Mouse (Mus musculus): ENCODE data around the gene Magt1. TPM values are rescaled to one million over a fixed set of nuclear protein-coding genes. Genes with fewer than 3 reads are reported as not detected.
"Not testable (repeated sequence)": the region's sequence is repeated elsewhere in the genome, so short reads cannot be mapped to it uniquely, and the experiment has no call there.

The Magt1 gene
- polyA plus RNA-seq, 1 experiment from 2014 or later, result 55.7 TPM

DNA sequence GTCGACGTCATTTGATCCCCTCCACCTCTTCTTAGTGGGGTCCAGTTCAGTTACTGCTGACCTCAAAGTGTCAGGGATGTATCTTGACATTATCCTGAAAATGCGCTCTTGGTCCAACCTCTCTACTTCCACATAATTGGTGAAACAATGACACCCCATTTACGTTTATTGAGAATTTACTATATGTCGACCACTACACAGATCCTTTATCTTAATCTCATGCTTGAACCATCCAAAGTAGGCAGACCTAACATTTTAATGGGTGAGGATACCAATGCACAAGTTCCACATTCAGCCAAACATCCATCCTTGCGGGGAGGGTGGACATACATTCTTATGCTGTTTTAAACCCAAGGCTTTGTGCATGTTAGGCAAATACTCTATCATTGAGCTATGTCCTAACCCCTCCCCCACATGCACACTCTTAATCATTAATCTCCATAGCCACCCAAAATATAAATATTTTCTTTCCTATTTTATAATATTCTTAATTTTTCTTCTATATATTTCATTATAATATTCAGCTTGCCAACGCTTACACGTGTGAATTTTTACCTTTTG, 82.1 kb downstream of the Magt1 start:
- 0 out of 2 replicates have a peak overlapping the region, but pooled peaks have one; percentile 90 for H3K27ac ChIP-seq (ENCODE audit: low read depth, low read length)
- peak overlapping the region; percentile 17; the same call in 1 of the 2 replicates for H3K4me2 ChIP-seq (replicated peaks; ENCODE audit: low read depth, low read length)
- 40% methylated on average over 8 of the region's 8 CpGs for WGBS
- peak overlapping the region; percentile 63 for H3K4me3 ChIP-seq (ENCODE audit: low read depth, low read length)
- no peak for DNase-seq (ENCODE audit: low spot score)
- no peak overlapping the region for H3K9ac ChIP-seq (ENCODE audit: low read depth, low read length)
- H3K4me1 ChIP-seq (replicated peaks; ENCODE audit: control insufficient read depth, insufficient read depth, low read length), result no peaks in the 10 kb centered on the region
- H3K36me3 ChIP-seq (ENCODE audit: control insufficient read depth, insufficient read depth, low read length), result no peaks in the 10 kb centered on the region
- H3K9me3 ChIP-seq (ENCODE audit: control insufficient read depth, low read length), result no peaks in the 10 kb centered on the region
- no peaks in the 10 kb centered on the region for H3K27me3 ChIP-seq (ENCODE audit: control insufficient read depth, insufficient read depth, low read length)
- ATAC-seq (ENCODE audit: low FRiP score), result no peak; the same call in 1 of the 2 replicates

DNA sequence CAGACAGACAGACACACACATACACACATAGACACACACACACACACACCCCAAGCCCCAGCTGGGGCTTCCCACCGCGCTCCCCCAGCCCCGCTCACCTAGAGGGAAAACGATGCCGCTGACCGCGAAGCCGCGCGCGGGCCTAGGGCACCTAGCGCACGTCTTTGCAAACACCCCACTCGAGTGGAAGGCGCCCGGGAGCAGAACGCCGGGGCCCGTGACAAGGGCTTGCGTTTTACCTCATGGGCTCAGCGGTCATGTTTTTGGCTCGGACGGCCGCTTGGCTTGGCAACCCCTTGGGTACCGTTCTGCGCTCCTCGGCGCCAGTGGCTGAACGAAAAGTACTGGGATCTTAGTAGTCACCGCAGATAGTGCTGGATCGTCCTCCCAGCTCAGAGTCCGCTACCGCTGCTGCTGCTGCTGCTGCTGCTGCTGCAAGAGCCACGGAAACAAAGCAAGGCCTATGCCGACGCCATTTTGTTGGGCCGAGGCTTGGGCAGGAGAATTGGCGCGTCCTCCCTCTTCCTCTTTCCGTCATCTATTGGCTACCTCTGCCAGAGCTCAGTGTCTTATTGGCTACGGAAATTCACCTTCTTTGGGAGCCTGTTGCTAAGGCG, 82.7 kb downstream of the Magt1 start, which contains the start of gene Atrx:
Atrx (minus strand) TSS at position 543 of the 617 bp plus-strand sequence.
- peak within 1 kb of the TSS; percentile 91 for H3K9ac ChIP-seq (ENCODE audit: low read depth, low read length)
- no peaks in the 10 kb centered on the region for H3K36me3 ChIP-seq (ENCODE audit: control insufficient read depth, insufficient read depth, low read length)
- DNase-seq (ENCODE audit: low spot score) (peak; percentile 78), ATAC-seq (ENCODE audit: low FRiP score) (peak; percentile 94)
- H3K4me3 ChIP-seq (ENCODE audit: low read depth, low read length), result peak within 1 kb of the TSS; percentile 63
- H3K4me2 ChIP-seq (replicated peaks; ENCODE audit: low read depth, low read length), result peak within 1 kb of the TSS; percentile 36
- 10% methylated on average over 39 of the region's 42 CpGs for WGBS
- H3K27me3 ChIP-seq (ENCODE audit: control insufficient read depth, insufficient read depth, low read length), result no peaks in the 10 kb centered on the region
- peak within 1 kb of the TSS; percentile 90 for H3K27ac ChIP-seq (ENCODE audit: low read depth, low read length)
- no peaks in the 10 kb centered on the region for H3K9me3 ChIP-seq (ENCODE audit: control insufficient read depth, low read length)
- no peaks in the 10 kb centered on the region for H3K4me1 ChIP-seq (replicated peaks; ENCODE audit: control insufficient read depth, insufficient read depth, low read length)

DNA sequence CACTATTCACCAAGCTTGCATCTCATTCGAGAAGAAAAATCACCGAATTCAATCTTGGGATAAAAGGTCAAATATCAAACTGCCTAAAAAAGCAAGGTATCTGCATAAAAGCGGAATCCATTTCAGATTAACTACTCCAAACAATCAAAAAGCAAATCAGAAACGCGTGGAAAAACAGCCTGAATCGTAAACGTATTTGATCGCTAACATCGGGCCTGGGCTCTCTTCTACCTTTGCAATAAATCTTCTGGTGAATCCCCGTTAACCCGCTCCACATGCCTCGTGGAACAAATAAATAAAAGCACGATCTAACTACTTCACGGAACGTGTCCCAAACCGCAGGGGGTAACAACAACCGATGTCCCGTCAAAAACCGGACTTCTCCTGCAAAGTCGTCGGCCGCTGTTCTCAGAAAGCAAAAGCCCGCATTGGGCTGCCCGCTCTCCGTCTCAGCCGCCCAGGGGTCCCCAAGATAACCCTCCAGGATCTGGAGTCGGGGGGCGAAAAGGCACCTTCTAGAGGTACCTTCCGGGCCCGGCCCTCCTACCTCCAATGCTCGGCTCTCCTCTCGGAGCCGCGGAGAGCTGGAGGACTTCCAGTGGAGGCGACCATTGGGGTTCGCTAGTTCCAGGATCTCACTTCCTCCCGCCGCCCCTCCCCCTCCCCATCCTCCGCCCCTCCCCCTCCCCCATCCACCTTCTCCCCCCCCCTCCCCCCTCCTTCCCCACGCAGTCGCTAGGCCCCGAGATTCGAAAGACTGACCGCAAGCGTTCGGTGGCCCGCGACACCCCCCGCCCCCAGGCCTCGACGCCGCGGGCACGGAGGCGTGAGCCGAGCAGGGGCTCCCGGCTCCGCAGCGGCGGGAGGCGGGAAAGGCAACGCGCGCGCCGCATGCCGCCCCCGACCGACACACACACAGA, 83.5 kb downstream of the Magt1 start:
- peak overlapping the region; percentile 91 for H3K9ac ChIP-seq (ENCODE audit: low read depth, low read length)
- H3K9me3 ChIP-seq (ENCODE audit: control insufficient read depth, low read length), result no peaks in the 10 kb centered on the region
- peak overlapping the region; percentile 63 for H3K4me3 ChIP-seq (ENCODE audit: low read depth, low read length)
- WGBS, result 17% methylated on average over 43 of the region's 69 CpGs
- H3K4me2 ChIP-seq (replicated peaks; ENCODE audit: low read depth, low read length), result peak overlapping the region; percentile 36
- H3K27me3 ChIP-seq (ENCODE audit: control insufficient read depth, insufficient read depth, low read length), result no peaks in the 10 kb centered on the region
- H3K27ac ChIP-seq (ENCODE audit: low read depth, low read length), result peak overlapping the region; percentile 90
- peak; percentile 53 for DNase-seq (ENCODE audit: low spot score)
- ATAC-seq (ENCODE audit: low FRiP score), result peak; percentile 77
- no peaks in the 10 kb centered on the region for H3K4me1 ChIP-seq (replicated peaks; ENCODE audit: control insufficient read depth, insufficient read depth, low read length)
- no peaks in the 10 kb centered on the region for H3K36me3 ChIP-seq (ENCODE audit: control insufficient read depth, insufficient read depth, low read length)

DNA sequence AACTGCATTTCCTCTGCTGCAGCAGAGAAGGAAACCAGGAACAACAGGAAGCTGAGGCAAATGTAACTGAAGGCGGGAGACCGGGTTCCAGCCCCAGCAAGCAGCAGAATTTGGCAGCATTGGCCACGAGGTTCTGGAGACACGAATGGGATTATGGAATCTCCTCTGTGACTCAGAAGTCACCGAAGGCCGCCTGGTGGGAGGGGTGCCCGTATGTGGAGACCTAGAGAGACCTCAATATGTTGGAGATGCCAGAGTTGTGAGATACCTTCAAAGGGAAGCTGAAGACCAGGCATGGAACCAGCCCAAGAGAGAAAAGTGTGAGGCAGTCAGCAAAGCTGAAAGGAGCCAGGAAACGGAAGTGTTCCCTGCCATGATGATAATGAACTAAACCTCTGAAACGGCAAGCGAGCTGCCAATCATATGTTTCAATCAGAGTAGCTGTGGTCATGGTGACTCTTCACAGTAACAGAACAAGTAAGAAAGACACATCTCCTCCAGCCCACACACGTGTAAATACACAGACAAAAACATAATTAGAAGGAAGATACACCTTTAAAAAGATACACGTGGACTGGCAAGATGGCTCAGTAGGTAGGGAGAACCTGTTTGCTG, 85.5 kb downstream of the Magt1 start:
- ATAC-seq (ENCODE audit: low FRiP score) (no peak), DNase-seq (ENCODE audit: low spot score) (no peak)
- Histone ChIP-seq H3K36me3 (ENCODE audit: control insufficient read depth, insufficient read depth, low read length) (no peaks in the 10 kb centered on the region), H3K27me3 (ENCODE audit: control insufficient read depth, insufficient read depth, low read length) (no peaks in the 10 kb centered on the region), H3K4me3 (ENCODE audit: low read depth, low read length) (no peak overlapping the region), H3K9me3 (ENCODE audit: control insufficient read depth, low read length) (no peaks in the 10 kb centered on the region), H3K27ac (ENCODE audit: low read depth, low read length) (no peak overlapping the region), H3K4me1 (replicated peaks; ENCODE audit: control insufficient read depth, insufficient read depth, low read length) (no peaks in the 10 kb centered on the region), H3K4me2 (replicated peaks; ENCODE audit: low read depth, low read length) (no peak overlapping the region), H3K9ac (ENCODE audit: low read depth, low read length) (no peak overlapping the region)
- WGBS, result 78% methylated on average over 12 of the region's 12 CpGs

DNA sequence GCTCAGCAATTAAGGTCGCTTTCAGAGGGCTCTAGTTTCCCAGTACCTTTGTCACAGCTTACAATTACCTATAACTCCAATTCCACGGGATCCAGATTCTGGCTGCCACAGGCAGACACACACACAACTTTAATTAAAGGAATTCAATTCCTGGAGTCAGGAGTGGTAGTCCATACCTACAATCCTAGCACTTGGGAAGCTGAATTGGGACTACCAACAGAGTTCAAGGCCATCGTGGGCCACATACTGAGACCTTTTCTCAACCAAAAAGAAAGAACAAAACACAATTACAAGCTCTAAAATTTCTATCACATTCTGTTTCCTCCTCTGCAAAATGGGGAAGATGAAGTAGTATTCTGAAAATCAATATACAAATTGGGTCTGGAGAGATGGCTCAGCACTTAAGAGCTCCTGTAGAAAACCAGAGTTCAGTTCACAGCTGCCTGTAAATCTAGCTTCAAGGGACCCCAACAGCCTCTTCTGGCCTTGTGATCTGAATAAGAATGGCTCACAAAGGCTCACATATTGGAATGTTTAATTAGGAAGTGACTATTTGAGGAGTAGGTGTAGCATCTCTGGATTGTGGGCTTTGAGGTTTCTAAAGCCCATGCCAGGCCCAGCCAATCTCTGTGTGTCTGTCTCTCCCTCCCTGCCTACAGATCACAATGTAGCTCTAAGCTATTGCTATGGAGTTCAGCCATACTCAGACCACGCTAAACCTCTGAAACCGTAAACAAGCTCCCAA, 87.2 kb downstream of the Magt1 start:
- Histone ChIP-seq H3K4me1 (replicated peaks; ENCODE audit: control insufficient read depth, insufficient read depth, low read length) (no peaks in the 10 kb centered on the region), H3K9ac (ENCODE audit: low read depth, low read length) (no peak overlapping the region), H3K4me3 (ENCODE audit: low read depth, low read length) (no peak overlapping the region), H3K4me2 (replicated peaks; ENCODE audit: low read depth, low read length) (no peak overlapping the region), H3K27me3 (ENCODE audit: control insufficient read depth, insufficient read depth, low read length) (no peaks in the 10 kb centered on the region), H3K9me3 (ENCODE audit: control insufficient read depth, low read length) (no peaks in the 10 kb centered on the region), H3K36me3 (ENCODE audit: control insufficient read depth, insufficient read depth, low read length) (no peaks in the 10 kb centered on the region), H3K27ac (ENCODE audit: low read depth, low read length) (no peak overlapping the region)
- no peak for DNase-seq (ENCODE audit: low spot score)
- ATAC-seq (ENCODE audit: low FRiP score), result no peak
- WGBS, result 97% methylated on average over 5 of the region's 5 CpGs

DNA sequence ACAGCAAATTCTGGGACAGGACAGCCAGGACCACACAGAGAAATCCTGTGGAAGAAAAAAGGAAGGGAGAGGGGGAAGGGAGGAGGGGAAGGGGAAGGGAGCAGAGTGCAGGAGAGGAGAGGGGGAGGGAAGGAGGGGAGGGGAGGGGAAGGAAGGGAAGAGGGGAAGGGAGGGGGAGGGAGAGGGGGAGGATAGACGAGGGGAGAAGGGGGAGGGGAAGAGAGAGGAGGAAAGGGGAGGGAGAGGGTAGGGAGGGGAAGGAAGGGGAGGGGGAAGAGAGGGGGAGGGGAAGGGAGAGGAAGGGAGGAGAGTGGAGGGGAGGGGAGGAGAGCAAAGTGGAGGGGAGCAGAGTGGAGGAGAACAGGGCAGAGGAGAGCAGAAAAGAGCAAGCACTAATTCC, 87.8 kb downstream of the Magt1 start:
- Histone ChIP-seq H3K4me3 (ENCODE audit: low read depth, low read length) (no peak overlapping the region), H3K27ac (ENCODE audit: low read depth, low read length) (no peak overlapping the region), H3K9ac (ENCODE audit: low read depth, low read length) (no peak overlapping the region), H3K4me1 (replicated peaks; ENCODE audit: control insufficient read depth, insufficient read depth, low read length) (no peaks in the 10 kb centered on the region), H3K9me3 (ENCODE audit: control insufficient read depth, low read length) (no peaks in the 10 kb centered on the region), H3K36me3 (ENCODE audit: control insufficient read depth, insufficient read depth, low read length) (no peaks in the 10 kb centered on the region), H3K4me2 (replicated peaks; ENCODE audit: low read depth, low read length) (no peak overlapping the region), H3K27me3 (ENCODE audit: control insufficient read depth, insufficient read depth, low read length) (no peaks in the 10 kb centered on the region)
- no CpG with 5 or more reads among the region's 1 CpGs for WGBS
- no peak for DNase-seq (ENCODE audit: low spot score)
- no peak for ATAC-seq (ENCODE audit: low FRiP score)

DNA sequence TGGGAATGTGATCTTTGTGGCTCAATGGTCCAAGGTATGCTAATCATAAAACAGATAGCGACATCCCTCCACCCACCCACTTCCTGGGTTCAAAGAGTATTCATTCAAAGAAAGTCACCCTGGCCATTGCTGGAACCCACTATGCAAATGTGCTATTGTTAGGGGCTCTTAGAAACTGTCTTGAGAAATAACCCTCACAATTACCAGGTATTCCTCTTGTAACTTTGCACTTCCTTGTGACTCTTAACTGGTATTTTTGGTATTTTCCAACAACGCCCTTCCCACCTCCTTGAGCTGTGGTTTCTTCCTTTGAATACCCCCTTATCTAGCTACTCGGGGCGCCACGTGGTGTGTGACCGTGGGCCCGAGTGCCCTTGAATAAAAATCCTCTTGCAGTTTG, 88.7 kb downstream of the Magt1 start:
- not testable (repeated sequence) for H3K4me3 ChIP-seq (ENCODE audit: low read depth, low read length); H3K27me3 ChIP-seq (ENCODE audit: control insufficient read depth, insufficient read depth, low read length); H3K27ac ChIP-seq (ENCODE audit: low read depth, low read length); H3K9me3 ChIP-seq (ENCODE audit: control insufficient read depth, low read length); DNase-seq (ENCODE audit: low spot score); H3K36me3 ChIP-seq (ENCODE audit: control insufficient read depth, insufficient read depth, low read length); H3K4me2 ChIP-seq (replicated peaks; ENCODE audit: low read depth, low read length); ATAC-seq (ENCODE audit: low FRiP score); H3K4me1 ChIP-seq (replicated peaks; ENCODE audit: control insufficient read depth, insufficient read depth, low read length); H3K9ac ChIP-seq (ENCODE audit: low read depth, low read length)
- WGBS, result 92% methylated on average over 7 of the region's 7 CpGs

DNA sequence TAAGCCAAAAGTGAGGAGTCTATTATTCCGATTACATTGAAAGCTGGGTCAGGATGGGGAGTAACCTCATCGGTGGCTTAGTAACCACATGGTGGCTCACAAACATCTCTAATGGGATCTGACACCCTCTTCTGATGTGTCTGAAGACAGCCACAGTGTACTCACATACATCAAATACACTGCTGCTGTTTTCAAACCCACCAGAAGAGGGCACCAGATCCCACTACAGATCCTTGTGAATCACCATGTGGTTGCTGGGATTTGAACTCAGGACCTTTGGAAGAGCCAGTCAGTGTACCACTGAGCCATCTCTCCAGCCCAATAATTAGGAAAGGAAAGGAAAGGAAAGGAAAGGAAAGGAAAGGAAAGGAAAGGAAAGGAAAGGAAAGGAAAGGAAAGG, 90.3 kb downstream of the Magt1 start:
- ATAC-seq (ENCODE audit: low FRiP score) (no peak), DNase-seq (ENCODE audit: low spot score) (peak; percentile 5)
- Histone ChIP-seq H3K9ac (ENCODE audit: low read depth, low read length) (no peak overlapping the region), H3K4me2 (replicated peaks; ENCODE audit: low read depth, low read length) (no peak overlapping the region), H3K9me3 (ENCODE audit: control insufficient read depth, low read length) (no peaks in the 10 kb centered on the region), H3K27ac (ENCODE audit: low read depth, low read length) (no peak overlapping the region), H3K36me3 (ENCODE audit: control insufficient read depth, insufficient read depth, low read length) (no peaks in the 10 kb centered on the region), H3K27me3 (ENCODE audit: control insufficient read depth, insufficient read depth, low read length) (no peaks in the 10 kb centered on the region), H3K4me3 (ENCODE audit: low read depth, low read length) (no peak overlapping the region), H3K4me1 (replicated peaks; ENCODE audit: control insufficient read depth, insufficient read depth, low read length) (no peaks in the 10 kb centered on the region)
- WGBS, result 91% methylated on average over 2 of the region's 2 CpGs
